In the genomic region with DNA sequence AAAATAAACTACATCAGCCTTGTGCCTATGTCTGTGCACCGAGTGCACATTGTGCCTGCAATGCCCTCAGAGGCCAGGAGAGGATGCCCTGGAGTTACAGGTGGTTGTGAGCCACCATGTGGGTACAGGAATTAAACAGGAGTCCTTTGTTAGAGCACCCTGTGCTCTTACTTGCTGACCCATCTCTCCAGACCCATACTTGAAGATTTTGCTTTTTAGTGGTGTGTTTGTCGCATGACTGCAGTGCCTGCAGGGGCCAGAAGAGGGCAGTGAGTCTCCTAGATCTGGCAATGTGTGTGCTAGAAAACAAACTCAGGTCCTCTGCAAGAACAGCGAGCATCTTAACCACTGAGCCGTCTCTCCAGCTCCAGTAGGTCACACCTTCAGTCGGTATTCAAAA, we compare ENCODE assay signal across 8 mouse cellular contexts. TPM values are rescaled to one million over a fixed set of nuclear protein-coding genes. Genes with fewer than 3 reads are reported as not detected.
DNase-seq lines count a peak whose midpoint lies in the region.

No protein-coding gene starts in this region.

- peak; percentile 30 to 63 for DNase-seq in heart, postnatal 10 days
- no peak for DNase-seq in heart, adult 11 months
- peak; percentile 31 for DNase-seq in urinary bladder, postnatal 25 days (ENCODE audit: low spot score)
- DNase-seq in urinary bladder, postnatal 4 days (ENCODE audit: low spot score in 2 of 2) = no peak
- DNase-seq in c-Kit-positive CD71-negative TER-119-negative erythroid progenitor cells, embryonic 14.5 days (ENCODE audit: low read depth) = peak; percentile 61
- peak; percentile 13 for DNase-seq in gastrocnemius, postnatal 14 days
- peak; percentile 58 to 70 for DNase-seq in lung, postnatal 4 days
- peak; percentile 63 for DNase-seq in thymus, postnatal 0 days (ENCODE audit: low spot score)

- intact Hi-C loops in heart, postnatal 10 days (cut with DNase I) = loop anchor here (5.0 kb wide), 2 partner anchors 148 to 207 kb away; partner anchors contain the start of gene Plekho2
- intact Hi-C loops in gastrocnemius, postnatal 14 days (cut with DNase I; ENCODE audit: low total_unique reads) = loop anchor here (5.0 kb wide), 1 partner anchor 42 kb away; the partner anchor contains the start of gene Kbtbd13

RNA-seq across cellular contexts. Expression of gene Mtfmt, which starts 1.4 kb away (rescaled TPM):
- 1 to 10 TPM; 6.6 to 6.9 TPM for total RNA-seq in heart, postnatal 10 days (2021)
- total RNA-seq in gastrocnemius, postnatal 14 days (2021) = 1 to 10 TPM; 4.7 to 5.9 TPM
- 19.5 and 23.5 TPM in 2 replicates for polyA plus RNA-seq in thymus, postnatal 0 days (2015; fragmentation: Nextera tagmentation; extraction: Ambion mirVana)

RNA-seq across cellular contexts. Expression of gene Slc51b, which starts 11.4 kb away (rescaled TPM):
- not detected for total RNA-seq in heart, postnatal 10 days (2021)
- total RNA-seq in gastrocnemius, postnatal 14 days (2021) = not detected
- 0.21 TPM in 1 of 2 replicates, not detected in the other for polyA plus RNA-seq in thymus, postnatal 0 days (2015; fragmentation: Nextera tagmentation; extraction: Ambion mirVana)

RNA-seq across cellular contexts. Expression of gene Spg21, which starts 26.6 kb away (rescaled TPM):
- 10 to 100 TPM; 23.6 to 25.4 TPM for total RNA-seq in heart, postnatal 10 days (2021)
- total RNA-seq in gastrocnemius, postnatal 14 days (2021) = 10 to 100 TPM; 23.8 to 29.2 TPM
- 105 and 115 TPM in 2 replicates for polyA plus RNA-seq in thymus, postnatal 0 days (2015; fragmentation: Nextera tagmentation; extraction: Ambion mirVana)

RNA-seq across cellular contexts. Expression of gene Rasl12, which starts 35.8 kb away (rescaled TPM):
- 10 to 100 TPM; 13.3 to 16.2 TPM for total RNA-seq in heart, postnatal 10 days (2021)
- total RNA-seq in gastrocnemius, postnatal 14 days (2021) = 1 to 10 TPM; 6.7 to 7.7 TPM
- 2.0 and 2.2 TPM in 2 replicates for polyA plus RNA-seq in thymus, postnatal 0 days (2015; fragmentation: Nextera tagmentation; extraction: Ambion mirVana)

RNA-seq across cellular contexts. Expression of gene Kbtbd13, which starts 42.7 kb away (rescaled TPM):
- 1 to 10 TPM; 1.1 to 2.1 TPM for total RNA-seq in heart, postnatal 10 days (2021)
- total RNA-seq in gastrocnemius, postnatal 14 days (2021) = 10 to 100 TPM in 1 of 2 experiments, 1 to 10 TPM in 1; 5.5 to 10.2 TPM
- 0.37 and 0.55 TPM in 2 replicates for polyA plus RNA-seq in thymus, postnatal 0 days (2015; fragmentation: Nextera tagmentation; extraction: Ambion mirVana)

Comparison
In these comparisons a context has a peak if more than half of its experiments do, and no peak if none do; other contexts are left out.
1. DNase-seq: peak in heart, postnatal 10 days (2 of 2), urinary bladder, postnatal 25 days (single experiment), c-Kit-positive CD71-negative TER-119-negative erythroid progenitor cells, embryonic 14.5 days (single experiment), gastrocnemius, postnatal 14 days (single experiment), lung, postnatal 4 days (2 of 2) and thymus, postnatal 0 days (single experiment); none in heart, adult 11 months (single experiment) and urinary bladder, postnatal 4 days (0 of 2).